Mouse (Mus musculus) forebrain, embryonic 11.5 days (tissue): ENCODE data around the gene Nppc. TPM values are rescaled to one million over a fixed set of nuclear protein-coding genes. Genes with fewer than 3 reads are reported as not detected.

ENCODE experiments used
- ATAC-seq: fragments of 200-750 bp; cut with Nextera tagmentation; replicated peaks from 2 replicates; pipeline ENCODE4 v1.8.0; 2017; ENCODE audit warnings: moderate TSS enrichment; ENCODE audit not compliant: low FRiP score
- DNase-seq: peaks from one replicate; pipeline ENCODE4 v3.0.0-alpha.2; 2017; ENCODE audit warnings: low spot score
- H3K27ac ChIP-seq: fragments of 300-500 bp; sonication (generic); 2 replicates; pipeline ENCODE4 v1.5.1; 2014; ENCODE audit warnings: low read depth, low read length
- H3K27me3 ChIP-seq: fragments of 300-500 bp; sonication (generic); 2 replicates; pipeline ENCODE4 v1.6.1; 2014; ENCODE audit warnings: mild to moderate bottlenecking, low read length, mixed read lengths; ENCODE audit not compliant: control insufficient read depth, insufficient read depth
- H3K36me3 ChIP-seq: fragments of 300-500 bp; sonication (generic); 2 replicates; pipeline ENCODE4 v1.6.1; 2014; ENCODE audit warnings: mild to moderate bottlenecking, low read length, moderate library complexity, mixed read lengths; ENCODE audit not compliant: control insufficient read depth, insufficient read depth
- H3K4me1 ChIP-seq: fragments of 300-500 bp; sonication (generic); replicated peaks from 2 replicates; pipeline ENCODE4 v1.6.1; 2014; ENCODE audit warnings: low read length, mixed read lengths; ENCODE audit not compliant: control insufficient read depth, insufficient read depth
- H3K4me2 ChIP-seq: fragments of 300-500 bp; sonication (generic); 2 replicates; pipeline ENCODE4 v1.6.1; 2014; ENCODE audit warnings: low read depth, mild to moderate bottlenecking, low read length, moderate library complexity, mixed read lengths; ENCODE audit not compliant: severe bottlenecking
- H3K4me3 ChIP-seq: fragments of 300-500 bp; sonication (generic); 2 replicates; pipeline ENCODE4 v1.5.1; 2014; ENCODE audit warnings: low read depth, low read length
- H3K9ac ChIP-seq: fragments of 300-500 bp; sonication (generic); 2 replicates; pipeline ENCODE4 v1.6.1; 2014; ENCODE audit warnings: low read length
- H3K9me3 ChIP-seq: fragments of 300-500 bp; sonication (generic); 2 replicates; pipeline ENCODE4 v1.6.1; 2016; ENCODE audit warnings: low read length, mixed read lengths; ENCODE audit not compliant: control insufficient read depth
- WGBS: fragments of 180-500 bp; shearing (Covaris S2); extraction: QIAGEN DNeasy Blood & Tissue Kit; methylation state at CpG from one replicate; pipeline ENCODE4 v1.1.7; 2014; 5-methylcytosine and 5-hydroxymethylcytosine counted together
- polyA plus RNA-seq: library from polyadenylated mRNA; unstranded; fragments of >200 nt; fragmentation: Nextera tagmentation; extraction: Ambion mirVana; gene quantifications from 2 replicates; pipeline ENCODE4 v1.2.1, GENCODE M21; 2014

The Nppc gene
- polyA plus RNA-seq, 1 experiment from 2014 or later, result 0.98 TPM

DNA sequence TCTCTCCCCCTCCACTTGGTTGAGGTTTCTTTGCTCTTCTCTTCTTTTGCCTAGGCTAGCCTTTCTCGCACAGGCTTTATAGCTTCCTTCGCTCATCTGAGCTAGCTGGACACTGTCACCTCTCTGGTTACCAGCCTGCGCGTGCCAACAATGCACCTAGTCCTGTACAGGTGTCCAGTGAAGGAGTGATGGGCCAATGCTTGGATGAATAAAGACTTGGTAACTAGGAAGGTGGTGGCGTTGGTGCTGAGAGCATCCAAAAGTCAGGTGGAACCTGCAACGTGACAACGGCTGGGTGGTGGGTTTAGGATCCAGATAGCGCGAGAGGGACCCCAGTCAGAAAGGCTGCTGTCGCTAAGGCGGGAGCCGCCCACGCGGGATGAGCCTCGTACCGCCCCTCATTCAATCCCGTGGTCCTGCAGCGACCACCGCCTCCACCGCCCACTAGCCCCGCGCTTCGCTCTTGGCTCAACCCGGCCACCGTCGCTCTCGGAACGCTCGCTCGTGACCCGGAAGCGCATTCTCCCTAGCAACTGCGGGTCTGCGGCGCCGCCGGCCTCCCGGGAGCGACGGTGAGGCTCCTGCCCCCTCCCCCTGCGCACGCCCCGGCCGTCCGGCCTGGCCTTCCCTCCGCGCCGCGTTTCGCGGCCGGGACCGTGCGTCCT, 33.1 kb upstream of the Nppc start, which contains the start of gene Dis3l2:
Dis3l2 (plus strand) TSS at position 509 of the 665 bp plus-strand sequence.
- no peaks in the 10 kb centered on the region for H3K27me3 ChIP-seq
- H3K9me3 ChIP-seq, result no peaks in the 10 kb centered on the region
- H3K9ac ChIP-seq, result peak within 1 kb of the TSS; percentile 94
- 0 out of 2 replicates have a peak, but pooled peaks cover 4% of the 10 kb centered on the region for H3K4me1 ChIP-seq
- peak within 1 kb of the TSS; percentile 87 for H3K4me2 ChIP-seq
- no peaks in the 10 kb centered on the region for H3K36me3 ChIP-seq
- DNase-seq (peak; percentile 95), ATAC-seq (peak; percentile 93)
- H3K27ac ChIP-seq, result peak within 1 kb of the TSS; percentile 86
- peak within 1 kb of the TSS; percentile 93 for H3K4me3 ChIP-seq
- 4% methylated on average over 45 of the region's 54 CpGs for whole genome bisulfite sequencing

DNA sequence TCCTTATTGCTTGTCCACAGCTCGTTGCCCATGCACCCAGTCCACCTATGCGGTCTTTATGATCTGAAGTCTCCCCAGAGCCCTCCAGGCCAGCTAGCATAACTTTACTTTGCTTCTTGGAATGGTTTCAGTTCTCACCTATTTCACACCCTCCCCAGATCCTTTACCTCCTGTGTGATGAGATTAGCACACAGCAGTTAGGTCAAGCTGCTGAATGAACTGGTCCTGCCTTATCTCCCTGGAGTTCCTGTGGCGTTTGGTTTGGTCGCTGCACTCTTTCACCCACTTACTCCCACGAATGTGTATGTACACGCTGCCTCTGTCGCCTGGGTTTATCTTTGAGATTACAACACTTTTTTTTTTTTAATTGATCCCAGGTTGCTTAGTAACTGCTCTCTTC, 30.0 kb upstream of the Nppc start:
- no peaks in the 10 kb centered on the region for H3K9me3 ChIP-seq
- H3K27me3 ChIP-seq, result no peaks in the 10 kb centered on the region
- no peak overlapping the region for H3K9ac ChIP-seq
- H3K4me1 ChIP-seq, result 0 out of 2 replicates have a peak, but pooled peaks cover 4% of the 10 kb centered on the region
- no peak overlapping the region for H3K4me3 ChIP-seq
- DNase-seq (no peak), ATAC-seq (no peak)
- no peaks in the 10 kb centered on the region for H3K36me3 ChIP-seq
- WGBS, result 81% methylated on average over 7 of the region's 7 CpGs
- H3K4me2 ChIP-seq, result no peak overlapping the region
- H3K27ac ChIP-seq, result no peak overlapping the region

DNA sequence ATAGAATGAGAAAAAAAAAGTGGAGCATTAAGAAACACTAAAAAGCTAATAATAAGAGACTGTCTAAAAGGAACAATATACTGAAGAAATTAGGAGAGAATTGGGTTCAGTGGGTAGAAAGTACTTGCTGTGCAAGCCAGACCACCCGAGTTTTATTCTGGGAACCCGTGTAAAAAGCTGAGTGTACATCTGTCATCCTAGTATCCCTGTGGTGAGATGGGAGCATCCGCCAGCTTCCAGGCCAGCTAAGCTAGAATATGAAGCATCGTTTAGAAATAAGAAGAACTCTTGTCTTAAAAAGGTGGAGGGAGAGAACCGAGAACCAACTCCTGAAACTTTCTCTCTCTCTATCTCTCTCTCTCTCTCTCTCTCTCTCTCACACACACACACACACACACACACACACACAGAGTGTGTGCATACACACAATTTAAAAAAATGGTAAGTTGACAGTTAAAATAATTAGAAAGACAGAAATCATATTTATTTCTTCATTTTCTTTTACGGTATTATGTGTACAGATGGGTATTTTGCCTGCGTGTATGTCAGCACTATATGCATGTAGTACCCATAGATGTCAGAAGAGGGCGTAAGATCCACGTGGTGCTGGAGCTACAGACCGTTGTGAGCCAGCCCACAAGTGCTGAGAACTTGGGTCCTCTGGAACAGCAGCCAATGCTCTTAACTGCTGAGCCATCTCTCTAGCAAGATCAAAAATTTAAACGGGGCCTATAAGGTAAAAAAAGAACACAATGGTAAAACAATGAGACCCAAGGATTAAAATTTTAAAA, 29.2 kb upstream of the Nppc start:
- Histone ChIP-seq H3K27me3 (no peaks in the 10 kb centered on the region), H3K4me1 (0 out of 2 replicates have a peak, but pooled peaks cover 4% of the 10 kb centered on the region), H3K9me3 (no peaks in the 10 kb centered on the region), H3K4me3 (no peak overlapping the region), H3K4me2 (no peak overlapping the region), H3K36me3 (no peaks in the 10 kb centered on the region), H3K9ac (no peak overlapping the region), H3K27ac (no peak overlapping the region)
- DNase-seq (no peak), ATAC-seq (no peak)
- WGBS, result 68% methylated on average over 11 of the region's 11 CpGs

DNA sequence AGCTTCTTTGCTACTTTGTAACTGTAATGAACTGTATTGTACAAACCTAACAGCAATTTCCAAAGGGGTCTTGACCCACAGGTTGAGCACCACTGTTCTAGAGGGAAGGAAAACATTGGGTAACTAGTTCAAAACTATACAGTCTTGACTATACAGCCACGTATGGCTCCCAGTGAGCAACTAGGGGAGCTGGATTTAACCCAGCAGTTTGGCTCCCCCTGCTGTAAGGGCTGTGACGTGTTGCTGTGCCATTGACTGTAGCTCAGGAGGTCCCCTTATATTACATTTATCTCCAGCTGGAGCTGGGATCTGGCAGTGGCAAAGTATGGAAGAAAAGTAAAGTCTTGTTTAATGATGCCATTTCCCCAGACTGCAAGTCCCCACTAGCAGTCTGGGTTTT, 28.4 kb upstream of the Nppc start:
- no peak overlapping the region for H3K4me3 ChIP-seq
- H3K9ac ChIP-seq, result no peak overlapping the region
- no peaks in the 10 kb centered on the region for H3K36me3 ChIP-seq
- no peaks in the 10 kb centered on the region for H3K9me3 ChIP-seq
- DNase-seq (no peak), ATAC-seq (no peak)
- H3K4me2 ChIP-seq, result no peak overlapping the region
- H3K27ac ChIP-seq, result no peak overlapping the region
- 35% methylated on average over 2 of the region's 2 CpGs for WGBS
- H3K27me3 ChIP-seq, result no peaks in the 10 kb centered on the region
- H3K4me1 ChIP-seq, result 0 out of 2 replicates have a peak, but pooled peaks cover 4% of the 10 kb centered on the region

DNA sequence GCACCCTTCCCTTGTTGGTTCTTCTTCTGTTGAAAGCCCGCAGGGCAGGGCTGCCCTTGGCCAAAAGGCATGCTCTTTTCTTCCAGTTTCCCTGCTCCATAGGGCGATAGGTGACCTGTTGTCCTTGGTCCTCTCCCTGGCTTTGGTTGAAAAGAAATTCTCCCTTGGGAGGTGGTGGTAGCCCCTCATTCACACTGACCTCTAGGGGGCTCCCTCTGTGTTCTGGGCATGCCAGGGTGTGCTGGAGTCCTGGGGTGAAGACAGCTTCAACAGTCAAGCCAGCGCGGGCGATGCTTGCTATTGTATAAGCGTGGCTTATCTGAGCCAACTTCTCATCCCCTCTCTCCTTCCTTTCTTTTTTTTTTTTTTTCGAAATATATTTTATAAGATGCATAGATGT, 26.6 kb upstream of the Nppc start:
- no peak for ATAC-seq
- Histone ChIP-seq H3K9me3 (no peaks in the 10 kb centered on the region), H3K27ac (no peak overlapping the region), H3K36me3 (no peaks in the 10 kb centered on the region), H3K4me2 (no peak overlapping the region), H3K9ac (no peak overlapping the region), H3K4me3 (no peak overlapping the region), H3K27me3 (no peaks in the 10 kb centered on the region), H3K4me1 (no peaks in the 10 kb centered on the region)
- 58% methylated on average over 7 of the region's 7 CpGs for WGBS
- DNase-seq, result no peak

DNA sequence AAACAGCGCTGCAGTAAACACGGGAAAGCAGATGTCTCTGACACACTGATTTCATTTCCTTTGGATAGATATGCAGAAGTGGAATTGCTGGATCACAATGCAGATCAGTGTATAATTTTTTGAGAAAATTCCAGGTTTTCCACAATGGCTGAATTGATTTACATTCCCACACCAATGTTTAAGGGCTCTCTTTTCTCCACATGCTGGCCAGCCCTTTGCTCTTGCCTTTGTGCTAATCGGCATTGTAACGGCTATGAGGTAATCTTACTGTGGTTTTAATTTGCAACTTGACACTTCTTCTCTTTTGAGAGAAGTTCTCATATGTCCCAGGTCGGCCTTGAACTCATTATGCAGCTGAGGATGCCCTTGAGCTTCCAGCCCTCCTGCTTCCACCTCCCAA, 20.7 kb upstream of the Nppc start:
- H3K27ac ChIP-seq, result no peak overlapping the region
- H3K9me3 ChIP-seq, result no peaks in the 10 kb centered on the region
- ATAC-seq, result no peak
- WGBS, result 66% methylated on average over 5 of the region's 5 CpGs
- H3K36me3 ChIP-seq, result no peaks in the 10 kb centered on the region
- H3K4me1 ChIP-seq, result no peaks in the 10 kb centered on the region
- no peak overlapping the region for H3K4me3 ChIP-seq
- no peak for DNase-seq
- no peak overlapping the region for H3K4me2 ChIP-seq
- H3K9ac ChIP-seq, result no peak overlapping the region
- no peaks in the 10 kb centered on the region for H3K27me3 ChIP-seq

DNA sequence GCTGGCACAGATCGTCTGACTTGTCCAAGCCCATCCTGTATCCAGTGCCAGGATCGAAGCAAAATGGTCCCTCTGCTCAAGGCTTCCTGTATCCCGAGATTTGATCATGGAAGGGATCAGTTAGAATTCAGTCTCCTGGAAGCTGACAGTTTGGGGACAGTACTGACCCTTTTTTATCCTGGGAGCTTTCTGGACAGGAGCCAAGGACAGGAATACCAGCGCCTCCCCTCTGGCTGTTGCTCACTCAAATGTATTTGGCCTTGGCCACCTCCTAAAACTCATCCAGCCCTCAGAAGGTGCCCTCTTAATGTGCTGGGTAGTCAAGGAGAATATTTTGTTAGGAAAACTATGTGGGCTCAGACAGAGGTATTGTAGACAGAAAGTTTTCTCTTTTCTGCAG, 16.9 kb upstream of the Nppc start:
- ATAC-seq, result no peak
- H3K9ac ChIP-seq, result no peak overlapping the region

DNA sequence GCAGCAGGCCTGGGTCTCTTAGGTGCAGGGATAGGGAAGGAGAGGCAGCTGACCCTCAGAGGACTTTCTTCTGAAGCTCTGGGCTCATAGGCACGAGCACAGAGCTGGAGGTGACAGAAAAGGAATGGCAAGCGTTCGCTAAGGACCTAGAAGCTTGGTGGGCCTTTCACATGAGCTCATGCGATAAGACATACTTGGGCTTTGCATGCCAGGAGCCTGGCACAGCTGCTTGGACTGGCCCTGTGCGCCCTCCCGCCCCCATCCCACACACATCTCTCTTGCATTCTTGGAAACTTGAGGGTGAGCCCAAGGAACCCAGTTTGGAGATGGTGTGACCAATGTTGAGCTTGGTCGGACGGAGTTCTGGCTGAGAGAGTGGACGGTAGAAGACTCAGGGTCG, 8.3 kb upstream of the Nppc start:
- Histone ChIP-seq H3K27me3 (no peaks in the 10 kb centered on the region), H3K27ac (no peak overlapping the region), H3K4me3 (no peak overlapping the region), H3K9me3 (no peaks in the 10 kb centered on the region), H3K4me2 (no peak overlapping the region), H3K36me3 (no peaks in the 10 kb centered on the region), H3K9ac (no peak overlapping the region), H3K4me1 (no peaks in the 10 kb centered on the region)
- 86% methylated on average over 10 of the region's 10 CpGs for WGBS
- ATAC-seq, result no peak
- DNase-seq, result no peak

More for the DNA sequence above, 16.9 kb upstream of the Nppc start:
- no peak for DNase-seq
- Histone ChIP-seq H3K4me1 (no peaks in the 10 kb centered on the region), H3K27me3 (no peaks in the 10 kb centered on the region), H3K36me3 (no peaks in the 10 kb centered on the region), H3K4me2 (no peak overlapping the region), H3K9me3 (no peaks in the 10 kb centered on the region), H3K4me3 (no peak overlapping the region), H3K27ac (no peak overlapping the region)
- WGBS, result 90% methylated on average over 4 of the region's 4 CpGs
